Mouse (Mus musculus) kidney, adult 11 months (tissue): Measurements from ENCODE around the gene Atp11c.

Source experiments
- DNase-seq: peaks from one replicate; pipeline ENCODE4 v3.0.0; 2022

Gene Atp11c

DNA sequence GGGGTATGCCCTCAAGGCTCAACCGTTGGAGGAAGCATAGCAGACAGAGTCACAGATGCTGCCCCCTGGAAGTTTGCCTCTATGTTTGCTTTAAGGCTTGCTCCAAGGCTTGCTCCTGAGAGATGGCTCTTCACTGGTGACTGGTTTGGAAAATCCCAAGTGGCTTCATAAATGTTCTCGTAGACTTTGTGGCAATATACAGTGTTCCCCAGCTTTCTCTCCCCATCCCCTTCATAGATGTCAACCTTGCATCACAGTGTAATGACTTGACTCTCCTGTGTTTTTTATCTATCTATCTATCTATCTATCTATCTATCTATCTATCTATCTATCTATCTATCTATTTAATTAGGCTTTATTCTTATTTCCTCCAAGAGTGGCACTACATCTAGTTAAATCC is at the start of gene Atp11c:
TSS of gene Atp11c (minus strand) at position 101 of the 400 bp plus-strand sequence.
- DNase-seq = no peak

DNA sequence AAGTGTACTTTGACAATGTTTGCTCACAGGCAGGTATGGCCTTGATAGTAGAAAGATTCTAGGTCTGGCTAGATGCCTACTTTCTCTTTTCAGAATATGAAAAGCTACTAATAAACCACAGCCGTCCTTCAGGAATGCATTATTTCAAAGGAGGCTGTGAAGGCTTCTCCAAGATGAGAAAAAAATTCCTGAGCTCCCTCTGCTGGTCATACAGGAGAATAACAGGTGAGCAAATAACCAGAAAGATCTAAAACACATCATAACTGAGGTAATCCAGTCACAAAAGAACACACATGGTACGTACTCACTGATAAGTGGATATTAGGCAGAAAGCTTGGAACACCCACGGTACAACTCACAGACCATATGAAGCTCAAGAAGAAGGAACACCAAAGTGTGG is 16.7 kb upstream of the Atp11c start:
- DNase-seq = no peak

DNA sequence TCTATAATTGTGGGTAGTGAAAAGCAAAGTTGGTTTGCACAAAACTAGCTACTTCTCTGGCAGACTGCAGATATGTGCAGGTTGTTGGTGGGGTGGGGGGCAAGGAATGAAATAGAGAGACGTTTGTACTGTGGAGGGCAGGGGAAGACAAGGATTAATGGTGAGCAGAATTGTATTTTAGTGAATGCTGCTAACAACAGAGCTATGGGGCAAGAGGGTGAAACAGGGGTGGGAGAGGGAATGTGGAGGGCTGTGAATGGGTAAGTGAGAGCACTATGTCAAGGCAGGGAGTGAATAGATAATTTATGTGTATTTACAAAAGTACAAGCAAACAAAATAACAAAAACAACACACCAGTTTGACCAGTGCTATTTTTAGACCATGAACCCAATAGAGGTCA is 22.0 kb downstream of the Atp11c start:
- DNase-seq = no peak

DNA sequence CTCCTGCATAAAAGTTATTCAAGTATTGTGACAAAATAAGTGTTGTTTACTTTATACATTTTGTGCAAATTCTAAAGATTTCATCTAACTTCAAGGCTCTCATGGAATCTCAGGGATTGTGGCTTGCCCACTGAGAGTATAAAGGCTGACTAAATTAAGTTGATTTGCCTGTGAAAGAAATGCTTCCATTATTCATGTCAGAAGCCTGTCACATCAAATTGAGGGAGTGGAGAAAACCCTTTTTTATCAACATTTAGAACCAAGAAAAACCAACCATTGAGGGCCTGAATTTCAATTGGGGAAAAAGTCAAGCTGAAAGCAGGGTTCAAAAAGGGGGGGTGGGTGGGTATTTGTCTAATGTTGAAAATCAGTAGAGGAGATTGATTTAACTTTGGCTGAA is 23.5 kb downstream of the Atp11c start:
- no peak for DNase-seq

DNA sequence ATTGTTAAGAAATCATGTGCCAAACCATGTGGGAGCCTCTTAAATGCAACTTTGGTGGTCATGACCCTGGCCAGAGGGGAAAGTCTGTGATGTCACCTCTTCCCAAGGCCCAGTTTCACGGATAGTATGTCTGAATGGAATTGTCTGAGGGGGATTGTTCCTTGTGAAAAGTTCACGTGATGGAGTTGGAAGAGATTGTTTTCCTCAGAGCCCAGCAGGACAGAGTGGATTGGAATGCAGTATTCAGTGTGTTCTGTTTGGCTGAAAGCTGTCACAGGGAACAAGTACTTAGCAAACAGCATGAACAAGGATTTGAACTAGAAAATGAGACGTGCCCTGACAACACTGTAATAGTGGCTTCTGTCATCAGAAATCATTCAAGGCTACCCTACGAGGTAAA is 37.3 kb downstream of the Atp11c start:
- DNase-seq = no peak

DNA sequence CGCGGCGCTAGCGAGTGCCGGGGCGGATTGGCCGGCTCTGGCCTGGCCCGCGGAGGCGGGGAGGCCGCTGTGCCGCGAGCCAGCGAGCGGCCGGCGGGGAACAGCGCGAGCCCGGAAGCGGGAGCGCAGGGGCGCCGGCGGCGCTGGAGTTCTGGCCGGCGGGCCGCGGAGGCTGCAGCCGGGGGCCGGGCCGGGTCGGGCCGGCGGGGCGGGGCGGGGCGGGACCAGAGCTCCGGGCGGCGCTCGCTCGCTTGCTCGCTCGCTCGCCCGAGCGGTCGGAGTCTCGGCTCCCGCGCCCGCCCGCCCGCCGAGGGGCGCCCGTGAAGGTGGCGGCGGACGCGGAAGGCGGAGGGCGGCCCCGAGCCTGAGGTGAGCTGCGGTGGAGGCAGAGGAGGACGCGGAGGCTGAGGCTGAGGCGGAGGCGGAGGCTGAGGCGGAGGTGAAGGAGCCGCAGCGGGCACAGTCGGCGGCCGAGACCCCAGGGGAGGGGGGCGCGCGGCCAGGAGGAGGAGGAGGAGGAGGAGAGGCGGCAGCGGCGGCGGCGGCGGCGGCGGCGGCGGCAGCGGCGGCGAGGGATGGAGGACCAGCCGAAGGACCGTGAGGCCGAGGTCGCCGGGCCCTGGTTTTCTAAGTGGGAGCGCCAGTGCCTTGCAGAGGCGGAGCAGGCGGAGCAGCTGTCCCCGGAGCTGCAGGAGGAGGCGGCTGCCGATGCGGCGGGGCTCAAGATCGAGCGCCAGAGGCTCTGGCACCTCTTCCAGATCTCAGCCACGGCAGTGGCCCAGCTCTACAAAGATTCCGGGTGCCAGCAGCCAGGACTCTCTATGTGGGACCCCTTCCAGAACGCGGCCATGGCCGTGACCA is 44.8 kb downstream of the Atp11c start:
- DNase-seq = peak; percentile 6

DNA sequence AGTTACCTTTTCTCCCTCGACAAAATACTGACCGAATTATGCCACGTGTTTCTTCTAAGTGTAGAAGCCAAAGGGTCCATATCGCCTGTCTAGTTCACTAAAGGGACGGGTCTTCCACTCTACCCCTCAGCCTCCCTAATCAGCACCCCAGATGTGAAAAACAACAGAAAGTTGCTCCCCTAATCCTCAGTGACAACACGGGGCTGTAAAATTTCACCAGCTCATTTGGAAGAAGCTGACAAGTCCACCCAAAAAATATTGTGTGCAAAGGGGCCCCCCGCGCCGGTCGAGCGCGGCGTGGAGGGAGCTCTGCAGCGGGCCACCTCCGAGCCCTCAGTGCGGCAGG is 45.4 kb downstream of the Atp11c start:
- no peak for DNase-seq

DNA sequence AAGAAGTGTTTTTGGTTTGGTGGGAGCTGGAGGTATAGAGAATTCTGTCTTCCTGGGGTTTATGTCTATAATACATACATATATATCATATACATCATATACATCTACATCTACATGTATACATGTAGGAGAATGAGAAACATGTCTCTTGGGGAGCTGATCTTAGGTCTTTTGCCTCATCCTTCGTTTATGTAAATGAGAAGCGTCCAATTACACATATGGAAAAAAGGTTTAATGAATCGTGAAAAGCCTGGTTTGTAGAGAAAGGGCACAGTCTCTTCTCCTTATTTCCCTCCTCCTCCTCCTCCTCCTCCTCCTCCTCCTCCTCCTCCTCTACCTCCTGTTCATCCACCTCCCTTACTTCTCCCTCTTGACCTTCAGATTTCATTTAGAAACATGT is 46.6 kb downstream of the Atp11c start:
- no peak for DNase-seq

DNA sequence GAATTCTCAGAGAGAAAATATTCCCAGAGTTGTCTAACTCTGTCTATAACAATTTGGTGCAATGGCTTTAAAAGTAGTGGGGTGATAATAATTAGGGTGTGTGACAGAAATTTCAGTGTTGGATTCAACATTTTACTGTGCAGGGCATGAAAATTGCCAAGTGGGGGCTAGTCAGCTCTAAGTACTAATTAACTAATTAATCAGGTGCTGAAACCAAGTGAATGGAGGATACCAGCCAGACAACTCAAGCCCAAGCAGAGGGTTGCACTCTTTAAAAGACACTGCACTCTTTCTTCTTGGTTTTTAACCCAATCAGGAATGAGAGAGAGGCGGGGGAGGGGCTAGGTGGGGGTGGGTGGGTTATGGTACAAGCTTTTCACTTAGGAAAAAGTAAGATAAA is 47.1 kb downstream of the Atp11c start:
- no peak for DNase-seq

DNA sequence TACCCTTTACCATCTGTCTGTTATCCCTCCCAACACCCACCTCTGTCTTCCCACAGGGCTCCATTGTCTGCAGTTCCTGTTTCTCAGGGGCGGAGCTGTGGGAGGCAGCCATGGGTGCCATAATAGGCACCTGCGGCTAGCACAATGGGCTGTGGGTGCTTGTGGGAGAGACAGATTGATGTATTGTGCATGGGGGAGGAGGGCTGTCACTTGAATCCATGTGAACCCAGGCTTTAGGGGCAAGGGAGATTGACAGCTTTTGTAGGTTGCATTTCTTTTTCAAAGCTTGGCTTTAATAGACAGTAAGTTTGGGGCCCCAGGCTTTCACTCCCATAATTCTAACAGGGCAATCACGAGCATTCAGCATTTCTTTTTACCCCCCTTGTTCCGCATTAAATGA is 48.4 kb downstream of the Atp11c start:
- no peak for DNase-seq

DNA sequence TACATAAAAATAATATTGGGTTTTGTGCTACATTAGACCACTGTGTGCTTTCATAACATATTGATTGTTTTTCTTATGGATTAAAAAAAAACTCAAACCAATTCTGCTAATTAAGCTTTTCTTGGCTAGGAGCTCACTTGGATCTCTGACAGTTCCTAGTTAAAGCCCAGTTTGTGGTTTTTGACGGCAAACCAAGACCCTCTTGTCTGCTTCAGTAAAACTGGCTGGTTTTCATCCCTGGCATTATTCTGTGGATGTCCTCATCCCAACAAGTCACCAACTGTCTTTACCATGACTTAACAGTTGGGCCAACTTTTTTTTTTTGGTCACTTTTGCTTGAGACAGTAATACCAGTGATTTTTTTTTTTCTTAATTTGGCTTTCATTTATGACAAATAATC is 49.6 kb downstream of the Atp11c start:
- no peak for DNase-seq

DNA sequence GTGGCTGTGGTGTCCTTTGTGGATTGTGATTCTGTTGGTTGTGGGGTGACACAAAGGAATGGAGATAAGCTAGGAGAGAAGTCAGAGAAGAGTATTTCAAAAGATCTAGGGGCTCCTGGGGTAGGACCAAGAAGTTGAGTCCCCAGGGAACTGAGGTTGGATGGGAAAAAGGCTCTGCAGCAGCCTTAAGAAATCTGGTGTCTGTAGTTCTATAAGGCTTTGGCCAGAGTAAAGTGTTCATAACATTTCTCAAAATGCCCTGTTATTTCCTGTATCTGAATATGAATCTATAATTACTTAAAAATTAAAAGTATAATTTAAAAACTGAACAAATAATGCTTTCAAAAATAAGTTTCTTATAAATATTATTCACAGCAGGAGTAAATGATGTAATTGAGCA is 53.3 kb downstream of the Atp11c start, which contains the start of gene Gm7073:
TSS of gene Gm7073 (minus strand) at position 101 of the 400 bp plus-strand sequence.
- DNase-seq = no peak

DNA sequence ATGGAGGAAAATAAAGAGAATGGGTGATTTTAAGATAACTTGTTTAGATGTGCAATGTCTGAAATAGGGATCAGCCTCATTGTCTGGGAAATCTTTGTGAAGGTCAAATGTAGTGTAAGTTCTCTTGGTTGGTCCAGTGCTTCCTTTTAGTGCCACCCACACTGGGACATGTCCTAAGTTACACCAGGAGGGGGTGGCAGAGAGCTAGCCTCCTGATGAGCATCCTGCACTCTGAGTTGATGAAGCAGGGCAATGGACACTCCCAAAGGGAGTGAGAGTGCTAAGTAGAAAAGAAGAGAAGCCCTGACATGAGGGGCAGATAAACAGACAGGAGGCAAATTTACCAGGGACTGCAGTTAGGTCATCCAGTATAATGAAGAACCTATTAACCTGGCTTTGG is 88.5 kb downstream of the Atp11c start:
- DNase-seq = peak; percentile 2

DNA sequence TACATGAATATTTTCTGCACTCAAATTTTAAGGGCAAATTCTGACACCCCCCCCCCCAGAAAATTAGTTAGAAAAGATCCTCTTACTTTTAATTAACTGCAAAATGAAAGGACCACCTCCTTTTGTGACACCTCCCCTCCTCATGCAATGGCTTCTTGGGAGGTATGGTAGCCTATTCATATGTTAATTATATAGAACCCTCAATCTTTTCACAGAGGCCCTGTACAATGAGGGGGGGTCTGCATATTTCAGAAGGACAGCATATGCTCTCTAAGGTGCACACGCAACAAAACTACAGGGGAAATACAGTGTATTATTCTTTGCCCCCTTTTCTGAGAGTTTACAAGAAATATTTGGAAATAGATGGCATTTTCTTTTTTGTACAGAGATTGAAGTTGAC is 94.7 kb downstream of the Atp11c start:
- DNase-seq = no peak

DNA sequence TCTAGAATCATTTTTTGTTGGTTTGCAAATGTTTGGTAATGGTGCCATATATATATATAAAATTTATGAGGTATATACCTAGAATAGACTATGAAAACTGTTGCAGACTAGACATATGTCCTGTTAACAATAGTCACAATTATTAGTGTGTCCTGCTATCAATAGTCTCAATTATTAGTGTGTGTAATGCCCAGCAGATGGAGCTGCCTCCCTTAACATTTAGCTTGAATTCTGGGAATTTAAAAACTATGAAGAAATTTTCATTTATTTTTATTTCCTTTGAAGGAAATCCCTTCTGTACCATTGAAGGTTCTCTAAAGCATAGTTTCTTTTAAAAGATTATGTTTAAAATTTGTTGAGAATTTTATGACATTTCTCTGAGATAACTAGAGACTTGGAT is 97.2 kb downstream of the Atp11c start:
- no peak for DNase-seq

DNA sequence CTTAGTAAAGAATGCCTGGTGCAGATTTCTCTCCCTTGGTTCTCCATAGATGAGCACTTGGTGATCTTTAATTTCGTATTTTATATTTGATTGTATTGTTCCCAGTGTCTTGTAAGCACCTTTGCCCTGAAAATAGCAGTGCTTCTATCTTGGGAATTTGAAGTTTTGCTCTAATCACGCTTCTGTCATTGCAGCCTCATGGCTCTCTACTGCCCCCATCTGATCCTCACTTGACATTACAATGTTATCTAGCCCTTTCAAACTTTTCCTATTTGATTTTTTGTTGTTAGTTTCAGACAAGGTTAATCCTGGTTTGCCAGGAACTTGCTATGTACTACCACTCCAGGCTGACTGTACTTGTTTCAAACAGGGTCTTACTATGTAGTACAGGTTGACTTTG is 128.7 kb downstream of the Atp11c start:
- no peak for DNase-seq

DNA sequence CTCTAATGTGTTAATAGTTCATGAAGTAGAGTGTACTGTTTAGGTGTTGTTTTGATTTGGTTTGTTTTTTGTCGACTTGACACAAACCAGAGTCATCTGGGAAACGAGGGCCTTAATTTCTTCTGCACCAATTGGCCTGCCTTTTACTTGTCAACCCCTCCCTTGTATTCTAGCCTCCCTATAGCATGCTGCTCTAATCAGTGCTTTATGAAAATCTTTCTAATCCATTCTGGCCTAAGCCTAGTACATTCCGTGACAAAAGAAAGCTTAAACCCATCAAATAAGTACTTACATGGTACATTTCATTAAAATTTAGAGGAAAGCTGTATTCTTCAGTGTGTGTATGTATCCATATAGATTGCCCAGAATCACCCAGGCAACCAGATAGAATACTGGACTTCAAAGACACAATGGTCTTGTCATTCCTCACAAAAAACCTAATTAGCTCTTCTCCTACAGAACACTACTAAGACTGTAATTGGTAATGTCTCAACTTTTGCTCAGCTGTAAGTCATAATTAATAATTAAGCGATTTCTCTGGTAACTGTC is 177.9 kb downstream of the Atp11c start:
- no peak for DNase-seq

DNA sequence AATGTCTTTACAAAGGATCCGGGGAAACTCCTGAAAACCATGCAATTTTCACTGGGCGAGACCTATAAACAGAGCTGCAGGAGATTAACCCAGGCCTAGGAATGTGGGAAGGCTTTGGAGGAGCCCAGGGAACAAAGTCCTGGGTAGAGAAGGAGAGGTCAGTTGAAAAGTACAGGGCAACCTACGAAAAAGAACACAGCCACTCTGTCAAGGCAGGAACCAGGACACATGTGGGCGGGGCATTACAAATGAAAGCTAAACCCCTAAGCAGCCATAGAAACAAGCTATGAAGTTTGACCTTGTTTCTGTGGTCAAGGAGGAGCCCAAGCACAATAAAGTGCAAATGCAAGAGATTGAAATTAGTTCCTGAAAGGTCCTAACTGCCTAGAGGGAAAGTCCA is 186.8 kb downstream of the Atp11c start:
- peak; percentile 76 for DNase-seq

DNA sequence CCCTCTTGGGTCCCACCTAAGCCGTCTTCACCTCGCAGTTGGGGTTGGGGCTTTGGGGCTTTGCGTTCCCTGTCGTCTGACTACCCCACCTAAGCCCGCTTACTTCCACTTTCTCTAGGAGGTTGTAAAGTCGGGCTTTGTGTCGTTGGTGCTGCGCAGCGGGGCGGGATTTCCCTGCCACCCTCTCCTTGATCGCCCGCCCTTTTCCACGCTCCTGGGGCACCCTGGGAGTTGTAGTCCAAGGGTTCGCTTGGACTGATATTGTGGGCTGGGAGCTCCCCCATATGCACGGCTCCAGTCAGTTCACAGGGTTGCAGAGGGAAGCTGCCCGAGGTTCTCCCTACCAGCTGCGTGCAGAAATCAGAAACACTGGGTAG is 187.8 kb downstream of the Atp11c start:
- DNase-seq = peak; percentile 90

DNA sequence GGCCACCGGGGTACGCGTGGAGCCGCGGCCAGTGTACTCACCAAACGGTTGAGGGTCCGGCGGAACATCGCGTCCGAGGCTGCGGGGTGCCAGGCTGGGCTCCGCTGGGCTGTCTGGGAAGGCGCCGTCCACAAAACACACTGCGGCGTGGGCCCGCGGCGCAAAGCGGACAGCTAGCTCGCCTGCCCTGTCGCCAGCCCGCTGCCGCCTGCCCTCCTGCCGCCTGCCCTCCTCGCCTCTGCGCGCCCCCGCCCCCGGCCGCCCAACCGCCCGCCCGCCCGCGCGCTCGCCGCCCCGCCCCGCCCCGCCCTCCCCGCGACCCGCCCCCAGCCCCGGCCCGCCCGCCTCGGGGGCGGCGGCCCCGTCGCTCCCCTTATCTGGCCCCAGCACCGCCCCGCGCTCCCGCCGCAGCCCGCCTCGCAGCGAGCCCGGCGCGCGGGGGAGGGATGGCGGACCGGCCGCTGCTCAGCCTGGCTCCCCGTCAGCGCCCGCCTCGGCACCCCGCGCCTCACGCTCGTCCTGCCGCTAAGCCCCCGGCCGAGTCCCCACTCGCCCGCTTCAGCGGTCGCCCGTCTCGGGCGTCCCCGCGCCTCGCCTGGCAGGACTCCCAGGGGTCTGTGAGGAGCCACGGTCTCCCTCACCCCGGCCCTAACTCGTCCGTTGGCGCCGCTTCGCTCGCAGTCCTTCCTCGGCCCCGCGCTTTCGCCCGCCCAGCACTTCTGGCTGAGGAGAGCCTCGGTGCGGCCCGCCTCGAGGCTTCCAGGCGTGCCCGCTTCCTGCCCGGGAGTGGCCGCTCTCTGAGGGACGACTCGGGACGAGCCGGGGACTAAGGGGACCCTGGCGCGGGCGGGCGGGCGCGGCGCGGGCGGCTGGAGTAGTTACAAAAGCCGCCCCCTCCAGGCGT is 188.5 kb downstream of the Atp11c start:
- DNase-seq = peak; percentile 44

DNA sequence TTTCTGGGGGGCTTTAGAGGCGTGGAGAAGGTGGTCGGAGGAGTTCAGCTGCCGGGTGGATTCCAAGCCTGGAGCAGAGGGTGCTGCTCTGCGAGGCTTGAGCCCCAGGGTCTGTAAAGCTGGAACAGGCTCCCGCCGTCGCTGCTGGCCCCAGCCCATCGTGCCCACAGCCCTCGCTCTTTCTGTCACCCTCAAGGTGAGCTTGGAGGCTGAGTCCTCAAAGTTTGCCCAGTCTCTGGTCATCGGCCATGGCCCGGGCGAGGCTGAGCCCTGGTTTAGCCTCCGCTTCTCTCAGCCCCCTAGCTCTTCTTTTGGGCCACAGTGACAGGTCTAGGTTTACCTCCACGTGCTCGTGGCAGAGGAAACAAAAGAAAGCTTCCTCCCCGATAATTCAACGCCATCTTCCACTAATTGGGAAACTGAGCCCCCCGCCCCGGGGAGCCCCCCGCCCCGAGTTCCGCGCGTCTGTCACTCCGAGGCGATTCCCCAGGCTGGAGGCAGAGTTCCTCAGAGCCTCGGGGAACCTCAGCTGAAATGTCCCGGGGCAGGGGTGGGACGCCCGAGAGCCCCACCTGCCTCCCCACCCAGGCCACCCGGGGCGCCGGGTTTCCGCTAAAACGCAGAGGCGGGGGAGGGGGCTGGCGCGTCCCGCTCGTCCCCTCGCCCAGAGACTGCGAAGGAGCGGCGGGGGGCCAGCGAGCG is 189.3 kb downstream of the Atp11c start:
- DNase-seq = no peak

DNA sequence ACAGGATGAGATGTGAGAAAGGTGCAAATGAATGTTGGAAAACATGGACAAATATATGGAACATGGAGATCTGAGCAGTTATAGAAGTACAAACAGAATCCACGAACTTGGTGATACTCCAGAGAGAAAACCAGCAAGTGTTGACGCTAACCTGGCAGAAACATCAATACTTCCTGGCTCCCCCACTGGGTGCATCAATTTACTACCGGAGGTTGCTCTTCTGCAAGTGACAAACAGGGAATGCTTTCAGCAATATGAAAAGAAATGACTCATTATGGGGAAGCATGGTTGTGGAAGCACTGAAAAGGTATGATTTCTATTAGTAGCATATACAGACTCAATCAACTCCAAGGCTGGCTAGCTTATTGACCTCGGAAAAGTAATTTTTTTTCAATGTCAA is 198.2 kb downstream of the Atp11c start:
- no peak for DNase-seq

DNA sequence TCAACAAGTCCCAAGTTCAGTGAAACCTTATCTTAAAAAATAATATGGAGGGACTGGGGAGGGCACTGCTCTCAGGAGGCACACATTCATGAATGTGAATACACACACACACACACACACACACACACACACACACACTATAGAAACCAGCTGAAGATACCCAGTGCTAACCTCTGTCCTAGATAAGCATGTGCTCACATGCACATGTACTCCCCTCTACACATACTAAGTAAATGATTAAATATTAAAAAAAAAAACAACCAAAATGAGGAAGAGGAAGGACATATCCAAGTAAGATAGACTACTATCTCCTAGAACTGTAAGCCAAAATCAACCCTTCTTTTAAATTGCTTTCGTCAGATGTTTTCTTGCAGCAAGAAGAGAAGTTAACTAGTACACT is 205.6 kb downstream of the Atp11c start:
- no peak for DNase-seq
